Mouse (Mus musculus): Measurements from ENCODE around the gene Tmem151b. TPM values are rescaled to one million over a fixed set of nuclear protein-coding genes. Genes with fewer than 3 reads are reported as not detected.
A peak's percentile ranks its signal among the peaks of the same experiment; 100 is the strongest.

Tmem151b gene
- polyA plus RNA-seq, 1 experiment from 2014 or later = 32.5 TPM

DNA sequence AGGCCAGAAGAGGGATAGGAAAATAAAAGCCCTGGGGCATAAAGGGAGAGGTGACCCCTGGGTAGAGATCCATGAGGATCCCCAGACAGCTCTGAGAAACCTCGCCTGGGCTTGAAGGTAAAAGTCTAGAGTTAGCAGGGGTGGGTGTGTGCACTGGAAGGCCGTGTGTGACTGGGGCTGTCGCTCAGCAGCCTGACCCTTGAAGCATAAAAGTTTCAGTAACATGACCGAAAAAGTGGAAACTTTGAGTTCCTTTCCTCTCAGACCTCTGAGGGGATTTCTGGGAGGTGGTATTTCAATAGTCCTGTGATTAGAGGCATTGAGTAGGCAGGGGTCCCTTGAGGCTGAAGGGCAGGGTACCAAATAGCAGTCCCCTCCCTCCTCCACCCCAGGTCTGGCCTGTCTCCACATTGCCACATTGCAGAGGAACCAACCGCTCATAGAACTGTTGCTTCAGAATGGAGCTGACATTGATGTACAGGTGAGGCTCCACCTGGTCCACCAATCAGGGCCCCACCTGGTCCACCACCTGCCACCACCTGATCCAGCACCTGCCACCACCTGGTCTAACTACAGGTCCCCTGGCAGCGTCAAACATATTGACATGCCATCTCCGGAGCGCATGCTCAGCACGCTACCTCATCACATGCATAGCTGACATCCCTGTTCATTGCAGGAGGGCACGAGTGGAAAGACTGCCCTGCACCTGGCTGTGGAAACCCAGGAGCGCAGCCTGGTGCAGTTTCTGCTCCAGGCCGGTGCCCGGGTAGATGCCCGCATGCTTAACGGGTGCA is 10.5 kb upstream of the Tmem151b start:
- Histone ChIP-seq H3K36me3 (ENCODE audit: control insufficient read depth, insufficient read depth, low read length) (no peaks in the 10 kb centered on the region), H3K27ac (ENCODE audit: low read length) (no peak overlapping the region), H3K4me1 (ENCODE audit: control insufficient read depth, insufficient read depth, low read length) (peaks cover 14% of the 10 kb centered on the region), H3K9ac (ENCODE audit: low read depth, low read length) (no peak overlapping the region), H3K9me3 (replicated peaks; ENCODE audit: control insufficient read depth, low read length, poor library complexity, severe bottlenecking) (no peaks in the 10 kb centered on the region), H3K4me3 (ENCODE audit: low read depth, low read length) (no peak overlapping the region), H3K4me2 (ENCODE audit: low read length) (no peak overlapping the region), H3K27me3 (ENCODE audit: control insufficient read depth, insufficient read depth, low read depth, low read length) (no peaks in the 10 kb centered on the region; the same call in 1 of the 2 replicates)
- no peak for ATAC-seq
- WGBS = 88% methylated on average over 15 of the region's 15 CpGs

DNA sequence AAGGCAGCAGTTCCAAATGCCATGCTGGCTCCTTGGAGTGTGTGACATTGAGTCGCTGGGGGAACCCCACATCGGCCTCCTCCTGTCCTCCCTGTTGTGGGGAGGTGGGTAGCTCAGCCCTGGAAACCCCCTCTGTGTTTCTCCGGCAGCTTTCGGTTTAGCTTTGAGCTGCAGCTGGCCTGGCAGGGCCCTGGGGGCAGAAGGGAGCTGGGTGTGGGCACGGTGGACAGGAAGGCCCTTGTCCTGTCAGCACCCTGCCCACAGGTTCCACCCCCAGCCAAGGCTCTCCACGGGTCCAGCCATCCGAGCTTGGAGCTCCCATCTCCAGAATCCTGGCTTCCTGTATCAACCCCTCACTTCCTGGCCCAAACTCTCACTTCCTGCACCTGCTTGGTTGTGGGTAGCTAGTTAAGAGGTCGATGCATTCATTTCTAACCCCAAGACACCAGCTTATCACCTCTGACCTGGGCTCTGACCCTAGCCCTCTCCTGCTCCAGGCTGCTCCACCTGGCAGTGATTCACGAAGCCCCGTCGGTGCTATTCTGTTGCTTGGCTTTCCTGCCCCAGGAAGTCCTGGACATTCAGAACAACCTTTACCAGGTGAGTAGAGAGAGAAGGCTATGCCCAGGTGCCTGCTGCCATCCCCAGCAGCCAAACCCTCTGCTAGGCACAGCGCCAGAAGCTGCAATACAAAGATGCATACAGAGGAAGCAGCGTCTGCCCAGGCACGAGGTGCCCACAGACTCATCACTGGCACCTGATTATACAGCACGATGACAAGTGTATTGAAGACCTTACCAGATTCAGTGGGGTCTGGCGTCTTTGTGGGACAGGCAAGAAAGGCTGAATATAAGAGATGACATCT is 8.8 kb upstream of the Tmem151b start:
- Histone ChIP-seq H3K4me3 (ENCODE audit: low read depth, low read length) (no peak overlapping the region), H3K27me3 (ENCODE audit: control insufficient read depth, insufficient read depth, low read depth, low read length) (no peaks in the 10 kb centered on the region; the same call in 1 of the 2 replicates), H3K4me2 (ENCODE audit: low read length) (no peak overlapping the region), H3K27ac (ENCODE audit: low read length) (no peak overlapping the region), H3K36me3 (ENCODE audit: control insufficient read depth, insufficient read depth, low read length) (no peaks in the 10 kb centered on the region), H3K9me3 (replicated peaks; ENCODE audit: control insufficient read depth, low read length, poor library complexity, severe bottlenecking) (no peaks in the 10 kb centered on the region), H3K4me1 (ENCODE audit: control insufficient read depth, insufficient read depth, low read length) (peaks cover 10% of the 10 kb centered on the region), H3K9ac (ENCODE audit: low read depth, low read length) (peak overlapping the region; percentile 46)
- ATAC-seq = no peak
- 71% methylated on average over 16 of the region's 16 CpGs for WGBS

DNA sequence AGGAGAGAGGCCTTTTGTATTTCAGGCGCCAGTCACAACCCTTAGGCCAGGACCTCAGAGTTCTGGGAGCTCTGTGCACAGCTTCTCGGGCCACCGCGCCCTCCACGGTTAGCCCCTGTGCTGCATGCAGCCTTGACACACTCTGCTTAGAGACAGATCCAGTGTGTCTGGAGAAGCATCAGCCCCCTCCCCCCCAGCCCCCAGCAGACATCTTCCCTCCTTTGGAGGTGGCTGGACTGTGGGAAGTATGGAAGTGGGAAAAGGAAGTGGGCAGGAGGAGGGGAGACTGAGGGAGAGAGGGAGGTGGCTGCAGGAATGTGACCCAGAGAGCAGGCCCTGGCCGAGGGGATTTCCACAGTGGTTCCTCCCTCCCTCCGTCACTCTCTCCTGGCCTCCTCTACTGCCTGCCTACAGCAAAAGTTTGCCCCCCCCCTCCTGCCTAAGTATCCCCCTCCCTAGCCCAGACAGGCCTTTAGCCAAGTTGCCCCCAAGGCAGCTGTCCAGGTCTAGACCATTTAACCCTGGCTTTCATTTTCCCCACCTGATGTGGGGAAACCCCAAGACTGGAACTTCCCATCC is 7.9 kb upstream of the Tmem151b start:
- no peak for ATAC-seq
- Histone ChIP-seq H3K27me3 (ENCODE audit: control insufficient read depth, insufficient read depth, low read depth, low read length) (no peaks in the 10 kb centered on the region; the same call in 1 of the 2 replicates), H3K9ac (ENCODE audit: low read depth, low read length) (no peak overlapping the region), H3K4me1 (ENCODE audit: control insufficient read depth, insufficient read depth, low read length) (peaks cover 10% of the 10 kb centered on the region), H3K27ac (ENCODE audit: low read length) (no peak overlapping the region), H3K4me2 (ENCODE audit: low read length) (no peak overlapping the region), H3K4me3 (ENCODE audit: low read depth, low read length) (no peak overlapping the region), H3K9me3 (replicated peaks; ENCODE audit: control insufficient read depth, low read length, poor library complexity, severe bottlenecking) (no peaks in the 10 kb centered on the region), H3K36me3 (ENCODE audit: control insufficient read depth, insufficient read depth, low read length) (no peaks in the 10 kb centered on the region)
- 67% methylated on average over 5 of the region's 7 CpGs for WGBS

DNA sequence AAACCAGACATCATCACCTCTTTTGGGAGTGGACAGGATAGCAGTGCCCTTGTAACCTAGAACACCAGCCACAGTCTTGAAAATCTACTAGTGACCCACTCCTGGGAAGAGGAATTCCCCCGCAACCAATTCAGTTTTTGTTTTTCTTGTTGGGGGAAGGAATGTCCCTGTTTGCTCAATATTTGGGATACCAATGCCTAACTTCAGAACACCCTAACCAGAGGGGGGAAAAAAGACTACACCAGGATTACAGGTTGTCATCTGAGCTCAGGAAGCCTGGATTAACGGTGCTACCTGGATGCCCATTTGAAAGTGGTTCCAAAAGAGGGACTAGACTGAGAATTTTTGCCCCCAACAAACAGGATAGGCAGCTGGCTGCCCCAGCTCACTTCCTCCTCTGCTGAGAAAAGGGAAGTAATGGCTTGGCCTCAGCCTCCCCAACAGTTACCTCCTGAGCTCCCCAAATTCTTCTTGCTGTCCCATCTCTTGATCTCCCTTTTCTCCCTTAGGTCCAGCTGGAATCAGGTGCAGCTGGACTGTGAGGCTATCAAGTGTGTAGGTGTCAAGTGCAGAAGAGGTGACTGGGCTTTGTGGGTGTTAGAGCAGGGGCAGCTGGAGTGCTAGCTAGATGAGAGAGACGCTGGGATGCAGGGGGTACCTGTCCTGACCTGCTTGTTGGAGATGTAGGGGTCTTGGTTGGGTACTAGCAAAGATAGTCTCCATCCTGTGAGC is 7.2 kb upstream of the Tmem151b start:
- H3K27ac ChIP-seq (ENCODE audit: low read length) = no peak overlapping the region
- peak overlapping the region; percentile 99 for H3K4me2 ChIP-seq (ENCODE audit: low read length)
- H3K36me3 ChIP-seq (ENCODE audit: control insufficient read depth, insufficient read depth, low read length) = no peaks in the 10 kb centered on the region
- WGBS = 72% methylated on average over 3 of the region's 3 CpGs
- H3K9ac ChIP-seq (ENCODE audit: low read depth, low read length) = peak overlapping the region; percentile 64
- H3K4me1 ChIP-seq (ENCODE audit: control insufficient read depth, insufficient read depth, low read length) = peaks cover 14% of the 10 kb centered on the region
- peak overlapping the region; percentile 66 for H3K4me3 ChIP-seq (ENCODE audit: low read depth, low read length)
- ATAC-seq = no peak
- H3K27me3 ChIP-seq (ENCODE audit: control insufficient read depth, insufficient read depth, low read depth, low read length) = no peaks in the 10 kb centered on the region; the same call in 1 of the 2 replicates
- H3K9me3 ChIP-seq (replicated peaks; ENCODE audit: control insufficient read depth, low read length, poor library complexity, severe bottlenecking) = no peaks in the 10 kb centered on the region

DNA sequence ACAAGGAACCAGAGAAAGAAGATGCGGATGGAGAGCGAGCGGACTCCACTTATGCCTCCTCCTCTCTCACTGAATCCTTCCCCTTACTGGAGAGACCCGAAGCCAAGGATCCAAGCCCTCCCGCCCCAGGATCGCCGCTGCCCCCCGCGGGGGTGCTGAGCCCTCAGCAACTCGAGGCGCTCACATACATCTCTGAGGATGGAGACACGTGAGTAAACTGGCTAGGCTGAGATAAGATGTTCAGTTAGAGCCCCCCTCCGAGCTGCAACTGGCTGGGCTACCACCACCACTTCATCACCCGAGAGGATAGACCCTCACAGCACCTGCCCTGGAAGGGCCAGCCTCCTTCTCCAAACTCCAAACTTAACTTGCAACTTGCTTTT is 6.6 kb upstream of the Tmem151b start:
- Histone ChIP-seq H3K36me3 (ENCODE audit: control insufficient read depth, insufficient read depth, low read length) (no peaks in the 10 kb centered on the region), H3K4me2 (ENCODE audit: low read length) (peak overlapping the region; percentile 99), H3K4me3 (ENCODE audit: low read depth, low read length) (peak overlapping the region; percentile 66), H3K9ac (ENCODE audit: low read depth, low read length) (peak overlapping the region; percentile 64), H3K27me3 (ENCODE audit: control insufficient read depth, insufficient read depth, low read depth, low read length) (no peaks in the 10 kb centered on the region; the same call in 1 of the 2 replicates), H3K27ac (ENCODE audit: low read length) (no peak overlapping the region), H3K4me1 (ENCODE audit: control insufficient read depth, insufficient read depth, low read length) (peaks cover 14% of the 10 kb centered on the region), H3K9me3 (replicated peaks; ENCODE audit: control insufficient read depth, low read length, poor library complexity, severe bottlenecking) (no peaks in the 10 kb centered on the region)
- WGBS = 2% methylated on average over 14 of the region's 14 CpGs
- no peak; the same call in 1 of the 2 replicates for ATAC-seq

DNA sequence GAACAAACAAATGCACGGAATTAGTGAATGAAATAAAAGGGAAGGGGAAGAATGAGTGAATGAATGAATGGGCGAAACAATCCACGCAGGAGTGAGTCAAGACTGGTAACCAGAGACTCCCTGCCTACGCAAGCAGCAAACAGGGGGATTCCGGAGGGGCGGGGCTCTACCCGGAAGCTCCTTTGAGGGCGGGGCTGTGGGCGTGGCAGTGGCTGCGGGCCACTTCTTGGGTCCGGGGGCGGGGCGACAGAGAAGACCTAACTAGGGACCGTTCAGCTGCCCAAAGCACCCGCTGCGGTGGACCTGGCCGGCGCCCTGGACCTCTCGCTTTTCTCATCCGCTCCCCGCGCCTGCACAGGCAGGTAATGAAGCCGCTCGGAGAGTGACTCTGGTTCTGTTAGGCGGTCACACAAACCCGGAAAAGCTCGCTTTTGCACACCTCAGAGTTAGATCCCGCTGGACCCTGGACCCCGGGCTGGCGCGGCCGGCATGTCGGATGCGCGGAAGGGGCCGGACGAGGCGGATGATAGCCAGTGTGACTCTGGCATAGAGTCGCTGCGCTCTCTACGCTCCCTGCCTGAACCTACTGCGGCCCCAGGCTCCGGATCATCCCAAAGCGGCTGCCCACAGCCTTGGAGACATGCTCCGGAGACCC is 6.1 kb upstream of the Tmem151b start, which contains the start of gene Nfkbie:
Gene Nfkbie, plus strand, starts transcription at position 252 of the 655 bp plus-strand sequence.
- Histone ChIP-seq H3K36me3 (ENCODE audit: control insufficient read depth, insufficient read depth, low read length) (no peaks in the 10 kb centered on the region), H3K4me2 (ENCODE audit: low read length) (peak within 1 kb of the TSS; percentile 99), H3K4me1 (ENCODE audit: control insufficient read depth, insufficient read depth, low read length) (peaks cover 14% of the 10 kb centered on the region), H3K27me3 (ENCODE audit: control insufficient read depth, insufficient read depth, low read depth, low read length) (no peaks in the 10 kb centered on the region; the same call in 1 of the 2 replicates), H3K4me3 (ENCODE audit: low read depth, low read length) (peak within 1 kb of the TSS; percentile 66), H3K27ac (ENCODE audit: low read length) (0 out of 2 replicates have a peak within 1 kb of the TSS, but pooled peaks have one; percentile 11), H3K9ac (ENCODE audit: low read depth, low read length) (peak within 1 kb of the TSS; percentile 64), H3K9me3 (replicated peaks; ENCODE audit: control insufficient read depth, low read length, poor library complexity, severe bottlenecking) (no peaks in the 10 kb centered on the region)
- 0% methylated on average over 45 of the region's 45 CpGs for WGBS
- ATAC-seq = peak; percentile 57

DNA sequence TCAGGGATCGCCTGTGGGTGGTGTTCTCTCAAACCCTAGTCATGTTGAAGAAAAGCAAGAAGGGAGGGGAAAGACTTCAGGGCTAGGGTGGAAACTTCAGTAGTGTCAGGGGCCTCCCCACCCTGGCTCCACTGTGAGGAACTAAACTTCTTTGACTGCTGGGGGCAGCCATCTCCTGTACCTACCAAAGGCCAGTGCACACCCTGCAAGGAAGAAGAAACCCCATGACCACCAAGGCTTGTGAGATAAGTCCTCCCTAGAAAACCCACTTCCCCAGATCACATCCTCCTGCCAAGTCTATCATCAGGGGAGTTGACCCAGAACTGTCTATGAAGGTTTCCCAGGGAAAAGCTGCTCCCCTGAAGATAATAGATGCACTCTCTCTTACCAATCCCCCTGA is 4.9 kb upstream of the Tmem151b start:
- Histone ChIP-seq H3K4me1 (ENCODE audit: control insufficient read depth, insufficient read depth, low read length) (peaks cover 20% of the 10 kb centered on the region), H3K9ac (ENCODE audit: low read depth, low read length) (0 out of 2 replicates have a peak overlapping the region, but pooled peaks have one; percentile 10), H3K36me3 (ENCODE audit: control insufficient read depth, insufficient read depth, low read length) (no peaks in the 10 kb centered on the region), H3K9me3 (replicated peaks; ENCODE audit: control insufficient read depth, low read length, poor library complexity, severe bottlenecking) (no peaks in the 10 kb centered on the region), H3K4me3 (ENCODE audit: low read depth, low read length) (no peak overlapping the region), H3K27me3 (ENCODE audit: control insufficient read depth, insufficient read depth, low read depth, low read length) (no peaks in the 10 kb centered on the region; the same call in 1 of the 2 replicates), H3K4me2 (ENCODE audit: low read length) (no peak overlapping the region), H3K27ac (ENCODE audit: low read length) (no peak overlapping the region)
- WGBS = 33% methylated on average over 1 of the region's 1 CpGs
- ATAC-seq = no peak

DNA sequence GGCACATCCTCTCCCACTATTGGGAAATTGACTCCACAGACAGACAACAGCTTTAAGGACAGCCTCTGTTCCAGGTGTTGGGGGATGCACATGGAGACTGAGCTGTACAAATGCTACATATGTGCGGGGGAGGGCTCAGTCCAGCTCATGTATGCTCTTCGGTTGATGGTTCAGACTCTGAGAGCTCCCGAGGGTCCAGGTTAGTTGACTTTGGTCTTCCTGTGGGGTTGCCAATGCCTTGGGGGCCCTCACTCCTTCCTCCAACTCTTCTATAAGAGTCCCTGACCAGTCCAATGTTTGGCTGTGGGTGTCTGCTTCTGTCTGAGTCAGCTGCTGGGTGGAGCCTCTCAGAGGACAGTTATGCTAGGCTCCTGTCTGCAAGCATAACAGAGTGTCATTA is 3.6 kb upstream of the Tmem151b start:
- ATAC-seq = no peak
- H3K27me3 ChIP-seq (ENCODE audit: control insufficient read depth, insufficient read depth, low read depth, low read length) = no peaks in the 10 kb centered on the region; the same call in 1 of the 2 replicates
- H3K4me2 ChIP-seq (ENCODE audit: low read length) = no peak overlapping the region
- H3K36me3 ChIP-seq (ENCODE audit: control insufficient read depth, insufficient read depth, low read length) = no peaks in the 10 kb centered on the region
- H3K27ac ChIP-seq (ENCODE audit: low read length) = no peak overlapping the region
- peaks cover 24% of the 10 kb centered on the region for H3K4me1 ChIP-seq (ENCODE audit: control insufficient read depth, insufficient read depth, low read length)
- H3K4me3 ChIP-seq (ENCODE audit: low read depth, low read length) = no peak overlapping the region
- WGBS = 86% methylated on average over 3 of the region's 3 CpGs
- no peak overlapping the region for H3K9ac ChIP-seq (ENCODE audit: low read depth, low read length)
- no peaks in the 10 kb centered on the region for H3K9me3 ChIP-seq (replicated peaks; ENCODE audit: control insufficient read depth, low read length, poor library complexity, severe bottlenecking)
